Mouse (Mus musculus): ENCODE data around the gene Diaph3. TPM values are rescaled to one million over a fixed set of nuclear protein-coding genes. Genes with fewer than 3 reads are reported as not detected.

The Diaph3 gene
- polyA plus RNA-seq, 1 experiment from 2014 or later, result 3.0 TPM

DNA sequence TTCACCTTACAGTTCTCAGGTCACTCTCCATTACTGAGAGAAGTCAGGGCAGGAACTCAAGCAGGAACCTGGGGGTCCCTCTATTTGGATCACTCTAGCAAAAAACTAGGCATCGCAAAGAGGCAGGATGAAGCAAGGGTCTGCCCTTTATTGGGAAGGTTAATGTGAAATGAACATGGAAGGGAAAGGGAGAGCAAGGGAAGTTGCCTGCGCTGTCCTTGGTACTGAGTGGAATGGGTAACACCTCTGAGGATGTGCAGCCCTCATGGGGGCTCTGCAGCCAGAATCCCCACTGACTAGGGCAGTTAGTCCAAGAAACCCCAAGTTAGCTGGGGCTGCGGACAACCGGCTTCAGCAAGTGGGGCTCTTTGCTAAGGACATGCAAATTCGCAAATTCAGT, 507.2 kb downstream of the Diaph3 start:
- ATAC-seq (ENCODE audit: low FRiP score), result no peak
- Histone ChIP-seq H3K27ac (replicated peaks) (no peak overlapping the region), H3K27me3 (replicated peaks) (no peaks in the 10 kb centered on the region), H3K4me1 (no peaks in the 10 kb centered on the region), H3K4me2 (no peak overlapping the region), H3K9me3 (replicated peaks) (no peaks in the 10 kb centered on the region), H3K36me3 (no peaks in the 10 kb centered on the region), H3K9ac (replicated peaks) (no peak overlapping the region), H3K4me3 (replicated peaks) (no peak overlapping the region)
- WGBS, result 56% methylated on average over 5 of the region's 5 CpGs

- no peaks in the 10 kb centered on the region for H3K4me1 ChIP-seq
- H3K4me2 ChIP-seq, result no peak overlapping the region
- H3K9ac ChIP-seq (replicated peaks), result no peak overlapping the region
- no peak overlapping the region for H3K4me3 ChIP-seq (replicated peaks)
- no peak overlapping the region for H3K27ac ChIP-seq (replicated peaks)
- WGBS, result 91% methylated on average over 5 of the region's 5 CpGs
- H3K27me3 ChIP-seq (replicated peaks), result no peaks in the 10 kb centered on the region
- no peaks in the 10 kb centered on the region for H3K36me3 ChIP-seq
- no peak for ATAC-seq (ENCODE audit: low FRiP score)
- H3K9me3 ChIP-seq (replicated peaks), result no peaks in the 10 kb centered on the region
Observed at GRCm38 (mm10) chr14:86624816-86625425, 516.1 kb downstream of the Diaph3 start.

GRCm38 (mm10) chr14:86619637-86620036, 521.4 kb downstream of the Diaph3 start:
- no peak overlapping the region for H3K4me3 ChIP-seq (replicated peaks)
- no peak overlapping the region for H3K9ac ChIP-seq (replicated peaks)
- H3K27ac ChIP-seq (replicated peaks), result no peak overlapping the region
- no peaks in the 10 kb centered on the region for H3K27me3 ChIP-seq (replicated peaks)
- H3K4me2 ChIP-seq, result no peak overlapping the region
- H3K9me3 ChIP-seq (replicated peaks), result no peaks in the 10 kb centered on the region
- 68% methylated on average over 5 of the region's 5 CpGs for WGBS
- no peaks in the 10 kb centered on the region for H3K36me3 ChIP-seq
- H3K4me1 ChIP-seq, result no peaks in the 10 kb centered on the region
- no peak for ATAC-seq (ENCODE audit: low FRiP score)

Small RNAs within 50 kb of the gene (microRNA-seq; reads per million reads assigned to microRNA genes)
- gene Gm23438, result not detected
